Mouse (Mus musculus): ENCODE data around the gene Efcab11.

DNA sequence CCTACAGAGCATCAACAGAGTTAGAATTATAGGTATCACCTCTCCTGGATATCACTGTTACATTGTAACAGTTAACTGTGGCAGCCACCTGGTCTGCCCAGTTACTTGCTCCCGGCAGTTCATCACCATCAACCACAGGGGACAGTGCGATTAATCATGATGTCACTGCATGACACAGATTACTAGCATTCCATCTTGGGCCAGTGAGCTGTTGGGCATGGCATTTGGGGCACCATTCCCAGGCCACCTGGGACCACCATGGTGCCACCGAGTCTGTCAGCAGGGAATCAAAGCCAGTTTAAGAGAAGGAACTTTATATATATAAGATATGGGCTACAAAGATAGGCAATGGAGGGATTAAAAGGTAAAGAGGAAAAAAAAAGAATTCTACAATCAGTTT, 134.8 kb downstream of the Efcab11 start:
- TF ChIP-seq TCF12 (IDR thresholded peaks at IDR 0.05; ENCODE audit: low read depth, low read length): no peak
- TF ChIP-seq KAT2A (conservative IDR thresholded peaks at IDR 0.05; ENCODE audit: low read depth, low read length): no peak
- no peak for TF ChIP-seq NELFE (IDR thresholded peaks at IDR 0.05; ENCODE audit: low read depth, low read length)
- no peak for TF ChIP-seq ZNF384 (IDR thresholded peaks at IDR 0.05; ENCODE audit: low read depth, low read length)
- no peak for TF ChIP-seq POLR2A (IDR thresholded peaks at IDR 0.05; ENCODE audit: control insufficient read depth in 1 of 2, insufficient read depth in 1 of 2, low read depth in 1 of 2, low read length in 2 of 2, poor library complexity in 1 of 2)
- no peak for TF ChIP-seq CTCF (IDR thresholded peaks at IDR 0.05 in 2 of 3, conservative IDR thresholded peaks at IDR 0.05 in 1 of 3; ENCODE audit: control insufficient read depth in 1 of 3, insufficient read depth in 1 of 3, low read depth in 2 of 3, low read length in 3 of 3, poor library complexity in 1 of 3, severe bottlenecking in 1 of 3)
- TF ChIP-seq ETS1 (IDR thresholded peaks at IDR 0.05; ENCODE audit: low read depth, low read length): no peak
- no peak for TF ChIP-seq E2F4 (IDR thresholded peaks at IDR 0.05; ENCODE audit: borderline replicate concordance, low read depth, low read length)
- no peak for TF ChIP-seq GATA1 (IDR thresholded peaks at IDR 0.05; ENCODE audit: low read depth, low read length)
- TF ChIP-seq USF1 (IDR thresholded peaks at IDR 0.05; ENCODE audit: low read depth, low read length): no peak
